Mouse (Mus musculus): ENCODE measurements at regions not wholly inside any gene's neighbourhood (a gene's known extent, or its start where the extent isn't known, plus 50 kb on each side); places are given as distances from the start of the nearest gene placed in this dataset.

- no peak for TF ChIP-seq POLR2A (IDR thresholded peaks at IDR 0.05; ENCODE audit: borderline replicate concordance, control insufficient read depth, low read depth, low read length)
- TF ChIP-seq CTCF (IDR thresholded peaks at IDR 0.05; ENCODE audit: control insufficient read depth, insufficient read depth, low read length) = no peak
These were observed 334.3 kb upstream of the Acvr2a start for GRCm38 (mm10) chr2:48479601-48480000.
